Mouse (Mus musculus): ENCODE measurements around the gene Elovl5.

Gene Elovl5

GRCm38 (mm10) chr9:77928769-77929168 is 11.6 kb downstream of the Elovl5 start:
- no peak for DNase-seq (ENCODE audit: low spot score)

- no peak for DNase-seq (ENCODE audit: low spot score)
Measured at GRCm38 (mm10) chr9:77929296-77929695, 12.1 kb downstream of the Elovl5 start.

- no peak for DNase-seq (ENCODE audit: low spot score)
Measured at GRCm38 (mm10) chr9:77930036-77930859, 13.1 kb downstream of the Elovl5 start.

GRCm38 (mm10) chr9:77930860-77931184 is 13.7 kb downstream of the Elovl5 start:
- no peak for DNase-seq (ENCODE audit: low spot score)

GRCm38 (mm10) chr9:77931740-77932139 is 14.6 kb downstream of the Elovl5 start:
- no peak for DNase-seq (ENCODE audit: low spot score)

GRCm38 (mm10) chr9:77935818-77936611 is 18.9 kb downstream of the Elovl5 start:
- DNase-seq (ENCODE audit: low spot score), result no peak

GRCm38 (mm10) chr9:77937875-77938274 is 20.7 kb downstream of the Elovl5 start:
- DNase-seq (ENCODE audit: low spot score), result no peak

GRCm38 (mm10) chr9:77938761-77939553 is 21.8 kb downstream of the Elovl5 start:
- peak; percentile 44 for DNase-seq (ENCODE audit: low spot score)

- DNase-seq (ENCODE audit: low spot score), result no peak
Measured at GRCm38 (mm10) chr9:77939554-77939920, 22.4 kb downstream of the Elovl5 start.

GRCm38 (mm10) chr9:77941058-77941457 is 23.9 kb downstream of the Elovl5 start:
- no peak for DNase-seq (ENCODE audit: low spot score)

GRCm38 (mm10) chr9:77941836-77942235 is 24.7 kb downstream of the Elovl5 start:
- no peak for DNase-seq (ENCODE audit: low spot score)

GRCm38 (mm10) chr9:77942411-77942810 is 25.2 kb downstream of the Elovl5 start:
- no peak for DNase-seq (ENCODE audit: low spot score)

- no peak for DNase-seq (ENCODE audit: low spot score)
Measured at GRCm38 (mm10) chr9:77943316-77943715, 26.2 kb downstream of the Elovl5 start.

- no peak for DNase-seq (ENCODE audit: low spot score)
Measured at GRCm38 (mm10) chr9:77944195-77944594, 27.0 kb downstream of the Elovl5 start.

- no peak for DNase-seq (ENCODE audit: low spot score)
Measured at GRCm38 (mm10) chr9:77945792-77946666, 28.9 kb downstream of the Elovl5 start.

- no peak for DNase-seq (ENCODE audit: low spot score)
Measured at GRCm38 (mm10) chr9:77948214-77948613, 31.1 kb downstream of the Elovl5 start.

GRCm38 (mm10) chr9:77949753-77950268 is 32.6 kb downstream of the Elovl5 start:
- no peak for DNase-seq (ENCODE audit: low spot score)

GRCm38 (mm10) chr9:77950841-77951475 is 33.8 kb downstream of the Elovl5 start:
- no peak for DNase-seq (ENCODE audit: low spot score)

- DNase-seq (ENCODE audit: low spot score), result no peak
Measured at GRCm38 (mm10) chr9:77951971-77952370, 34.8 kb downstream of the Elovl5 start.

- DNase-seq (ENCODE audit: low spot score), result peak; percentile 64
Measured at GRCm38 (mm10) chr9:77953053-77953452, 35.9 kb downstream of the Elovl5 start.

- DNase-seq (ENCODE audit: low spot score), result no peak
Measured at GRCm38 (mm10) chr9:77954496-77954895, 37.3 kb downstream of the Elovl5 start.

Data from ovary, postnatal 36 days (tissue).